Mouse (Mus musculus) forebrain, embryonic 10.5 days (tissue): ENCODE measurements around the gene 4932438H23Rik. TPM values are rescaled to one million over a fixed set of nuclear protein-coding genes. Genes with fewer than 3 reads are reported as not detected.

Source experiments
- DNase-seq: peaks from one replicate; pipeline ENCODE4 v3.0.0-alpha.2; 2017; ENCODE audit warnings: low spot score; ENCODE audit errors: extremely low spot score
- H3K27ac ChIP-seq: fragments of 300-500 bp; sonication (generic); 2 replicates; pipeline ENCODE4 v1.5.1; 2016; ENCODE audit warnings: mild to moderate bottlenecking
- H3K27me3 ChIP-seq: fragments of 300-500 bp; sonication (generic); 2 replicates; pipeline ENCODE4 v1.6.1; 2016; ENCODE audit warnings: mild to moderate bottlenecking; ENCODE audit not compliant: poor library complexity, severe bottlenecking
- H3K36me3 ChIP-seq: fragments of 300-500 bp; sonication (generic); replicated peaks from 2 replicates; pipeline ENCODE4 v1.6.1; 2016; ENCODE audit warnings: mild to moderate bottlenecking, moderate library complexity
- H3K4me1 ChIP-seq: fragments of 300-500 bp; sonication (generic); 2 replicates; pipeline ENCODE4 v1.6.1; 2016
- H3K4me3 ChIP-seq: fragments of 300-500 bp; sonication (generic); 2 replicates; pipeline ENCODE4 v1.5.1; 2016; ENCODE audit warnings: mild to moderate bottlenecking, moderate library complexity
- H3K9me3 ChIP-seq: fragments of 300-500 bp; sonication (generic); 2 replicates; pipeline ENCODE4 v1.6.1; 2016; ENCODE audit warnings: mild to moderate bottlenecking, moderate library complexity
- WGBS: fragments of 180-500 bp; shearing (Covaris S2); methylation state at CpG from one replicate; pipeline ENCODE4 v1.1.7; 2016; 5-methylcytosine and 5-hydroxymethylcytosine counted together
- polyA plus RNA-seq: library from polyadenylated mRNA; unstranded; fragments of >200 nt; fragmentation: Nextera tagmentation; extraction: Ambion mirVana; gene quantifications from 2 replicates; pipeline ENCODE4 v1.2.1, GENCODE M21; 2016

4932438H23Rik gene
- 0.10 and 0.12 TPM in 2 replicates for polyA plus RNA-seq

DNA sequence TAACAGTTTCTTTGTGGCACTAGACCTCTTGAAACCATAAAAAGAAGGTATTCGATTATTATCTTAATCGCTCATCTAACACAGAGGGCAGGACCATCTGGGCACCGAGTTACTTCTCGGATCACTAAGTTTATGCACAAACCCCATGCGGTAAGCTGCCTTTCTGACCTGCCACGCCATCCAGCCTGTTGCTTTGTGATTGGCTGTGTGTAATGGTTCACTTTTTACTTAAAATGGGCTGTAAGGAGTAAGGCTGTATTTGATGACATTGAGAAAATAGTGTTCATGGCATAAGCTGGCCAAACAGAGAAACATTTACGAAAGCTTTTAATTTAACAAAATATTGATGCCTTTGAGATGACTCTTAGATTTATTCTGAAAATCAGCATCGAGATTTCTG, at the start of gene 4932438H23Rik:
TSS of gene 4932438H23Rik (minus strand) at position 101 of the 400 bp plus-strand sequence.
- 93% methylated on average over 8 of the region's 8 CpGs for WGBS
- H3K27me3 ChIP-seq = peaks cover 58% of the 10 kb centered on the region
- H3K4me1 ChIP-seq = peaks cover 27% of the 10 kb centered on the region
- no peak within 1 kb of the TSS for H3K4me3 ChIP-seq
- H3K9me3 ChIP-seq = peaks cover 6% of the 10 kb centered on the region; the same call in 1 of the 2 replicates
- H3K36me3 ChIP-seq = no peaks in the 10 kb centered on the region
- no peak for DNase-seq
- H3K27ac ChIP-seq = no peak within 1 kb of the TSS

DNA sequence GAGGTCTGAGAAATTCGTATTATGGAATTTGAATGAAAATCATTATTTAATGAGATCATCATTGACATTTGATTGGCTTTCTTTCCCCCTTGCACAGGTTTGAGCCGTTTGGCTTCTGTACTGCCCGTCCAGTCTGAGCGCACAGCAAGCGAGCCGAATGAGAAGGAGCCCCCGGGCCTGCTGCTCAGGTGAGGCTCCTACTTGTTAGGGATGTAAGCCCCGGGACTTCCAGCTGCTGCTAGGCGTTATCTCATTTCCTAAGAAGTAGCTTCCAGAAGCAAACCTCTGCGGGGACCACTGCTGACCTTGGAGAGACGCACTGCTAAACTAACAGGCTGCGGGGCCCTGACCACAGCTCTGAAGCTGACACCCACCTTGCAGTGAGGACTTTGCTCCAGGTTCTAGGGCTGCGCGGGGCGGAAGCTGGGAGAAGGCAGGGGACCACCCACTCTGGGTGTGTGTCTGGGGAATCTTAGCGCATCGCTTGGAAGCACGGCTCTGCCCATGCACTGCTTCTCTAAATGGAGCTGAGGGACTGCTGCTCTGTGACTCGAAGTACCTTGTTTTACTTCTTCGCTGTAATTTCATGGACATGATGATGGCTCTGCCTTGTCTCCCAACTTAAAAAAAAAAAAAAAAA, 46.2 kb upstream of the 4932438H23Rik start:
- Histone ChIP-seq H3K4me3 (peak overlapping the region; percentile 37), H3K27me3 (peaks cover 79% of the 10 kb centered on the region), H3K27ac (peak overlapping the region; percentile 88)

DNA sequence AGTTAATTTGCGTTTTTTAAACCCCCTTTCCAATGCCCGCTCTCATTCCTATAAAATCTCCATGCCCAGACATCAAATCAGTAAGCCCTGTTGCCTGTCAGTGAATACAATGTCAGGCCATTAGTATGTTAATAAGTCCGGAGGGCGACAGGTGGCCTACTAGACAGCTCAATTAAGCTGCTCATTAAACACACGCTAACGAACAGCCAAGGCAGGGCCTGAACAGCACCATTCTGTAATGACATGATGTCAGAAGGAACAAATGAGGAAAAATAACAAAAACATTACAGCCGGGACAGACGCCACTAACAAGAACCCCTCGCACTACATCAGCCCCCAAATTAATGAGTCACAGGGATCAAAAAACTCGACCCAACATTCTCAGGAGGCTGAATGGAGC, 45.5 kb upstream of the 4932438H23Rik start:
- Histone ChIP-seq H3K9me3 (peaks cover 32% of the 10 kb centered on the region), H3K27me3 (peaks cover 80% of the 10 kb centered on the region), H3K4me3 (peak overlapping the region; percentile 35; the same call in 1 of the 2 replicates), H3K36me3 (peaks cover 7% of the 10 kb centered on the region), H3K4me1 (peaks cover 40% of the 10 kb centered on the region), H3K27ac (peak overlapping the region; percentile 84)
- 6% methylated on average over 10 of the region's 10 CpGs for WGBS
- DNase-seq = peak; percentile 76

More for the DNA sequence above, 46.2 kb upstream of the 4932438H23Rik start:
- 17% methylated on average over 20 of the region's 20 CpGs for WGBS
- peaks cover 40% of the 10 kb centered on the region for H3K4me1 ChIP-seq
- peaks cover 7% of the 10 kb centered on the region for H3K36me3 ChIP-seq
- peak; percentile 71 for DNase-seq
- H3K9me3 ChIP-seq = peaks cover 33% of the 10 kb centered on the region

DNA sequence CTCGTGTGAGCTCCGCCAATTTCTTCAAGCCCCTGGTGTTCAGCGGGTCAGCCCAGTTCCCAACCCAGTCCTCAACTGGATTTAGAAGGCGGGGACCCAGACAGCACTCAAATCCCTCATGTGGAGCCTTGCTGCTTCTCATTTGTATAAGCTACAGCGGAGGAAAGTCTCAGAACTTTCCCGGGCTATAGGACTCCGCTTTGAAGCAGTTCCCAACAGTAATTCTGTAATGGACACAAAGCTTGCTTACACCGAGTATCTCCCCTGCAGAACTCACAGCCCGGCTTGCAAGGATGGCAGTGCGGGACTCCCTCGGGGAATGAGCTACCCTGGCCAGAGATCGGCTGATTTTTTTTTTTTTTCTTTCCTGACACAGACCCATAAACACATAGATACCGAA, 45.1 kb upstream of the 4932438H23Rik start:
- peaks cover 40% of the 10 kb centered on the region for H3K4me1 ChIP-seq
- peak overlapping the region; percentile 84 for H3K27ac ChIP-seq
- peaks cover 84% of the 10 kb centered on the region for H3K27me3 ChIP-seq
- DNase-seq = peak; percentile 65
- H3K9me3 ChIP-seq = peaks cover 28% of the 10 kb centered on the region
- 6% methylated on average over 13 of the region's 13 CpGs for WGBS
- H3K36me3 ChIP-seq = peaks cover 7% of the 10 kb centered on the region
- H3K4me3 ChIP-seq = peak overlapping the region; percentile 35

DNA sequence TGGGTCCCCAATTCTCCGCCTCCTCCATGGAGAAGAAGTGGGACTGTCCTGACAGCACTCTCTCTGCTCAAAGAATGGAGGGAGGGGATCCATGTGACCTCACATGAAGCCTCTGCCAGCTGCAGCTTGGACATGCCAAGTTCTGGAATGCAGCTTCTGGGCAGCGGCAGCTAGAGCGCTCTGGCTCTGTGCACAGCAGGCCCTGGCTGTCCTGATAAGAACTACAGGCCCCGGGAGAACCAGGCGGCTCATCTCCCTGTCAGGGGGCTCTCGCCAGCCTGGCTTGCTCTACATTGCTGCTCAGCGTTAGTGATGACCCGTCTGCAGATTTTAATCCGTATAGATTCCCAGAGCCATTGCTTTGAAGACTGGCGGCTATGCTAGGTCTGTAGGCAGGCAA, 44.6 kb upstream of the 4932438H23Rik start:
- H3K27ac ChIP-seq = peak overlapping the region; percentile 84
- peak overlapping the region; percentile 35 for H3K4me3 ChIP-seq
- WGBS = 17% methylated on average over 10 of the region's 10 CpGs
- peak; percentile 40 for DNase-seq
- peaks cover 89% of the 10 kb centered on the region for H3K27me3 ChIP-seq
- peaks cover 7% of the 10 kb centered on the region for H3K36me3 ChIP-seq
- peaks cover 22% of the 10 kb centered on the region for H3K9me3 ChIP-seq
- H3K4me1 ChIP-seq = peaks cover 40% of the 10 kb centered on the region

DNA sequence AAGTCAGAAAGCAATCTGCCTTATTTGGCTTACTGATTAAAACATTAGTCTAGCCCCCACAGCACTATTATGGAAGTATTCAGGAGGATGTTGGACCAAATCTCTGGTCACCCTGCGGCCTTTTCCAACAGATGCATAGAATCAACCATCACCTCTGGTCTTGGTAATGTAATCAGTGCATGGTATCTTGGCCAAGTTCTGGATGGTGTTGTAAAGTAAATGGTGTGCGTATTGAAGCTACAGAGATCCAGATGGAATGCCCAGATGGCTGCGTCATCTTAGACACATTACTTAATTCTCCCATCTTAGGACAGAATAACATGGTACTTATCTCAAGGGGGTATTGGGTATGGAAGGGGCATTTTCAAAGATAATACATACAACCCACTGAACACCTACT, 43.8 kb upstream of the 4932438H23Rik start:
- Histone ChIP-seq H3K27ac (peak overlapping the region; percentile 84), H3K4me3 (no peak overlapping the region), H3K4me1 (peaks cover 40% of the 10 kb centered on the region), H3K9me3 (peaks cover 15% of the 10 kb centered on the region), H3K27me3 (peaks cover 89% of the 10 kb centered on the region), H3K36me3 (no peaks in the 10 kb centered on the region)
- 91% methylated on average over 3 of the region's 3 CpGs for WGBS
- no peak for DNase-seq

DNA sequence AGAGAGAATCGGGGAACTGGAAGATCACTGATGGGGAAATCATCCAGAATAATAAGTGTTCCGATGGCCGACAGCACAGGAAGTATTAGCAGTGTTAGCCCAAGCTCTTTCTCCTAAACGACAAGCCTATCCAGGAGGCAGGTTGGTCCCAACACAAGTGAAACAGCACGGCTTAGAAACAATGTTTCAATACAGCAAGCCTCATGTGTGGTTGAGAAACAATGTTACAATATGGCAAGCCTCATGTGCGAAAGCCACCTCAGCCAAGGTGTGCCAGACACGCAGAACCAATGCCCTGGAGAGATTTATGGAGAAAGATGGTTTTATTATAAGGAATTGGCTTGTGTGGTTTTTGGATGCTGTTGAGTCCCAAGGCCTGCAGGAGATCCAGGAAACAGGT, 43.2 kb upstream of the 4932438H23Rik start:
- H3K9me3 ChIP-seq = peaks cover 10% of the 10 kb centered on the region
- H3K27me3 ChIP-seq = peaks cover 89% of the 10 kb centered on the region
- DNase-seq = no peak
- no peak overlapping the region for H3K4me3 ChIP-seq
- no peaks in the 10 kb centered on the region for H3K36me3 ChIP-seq
- no peak overlapping the region for H3K27ac ChIP-seq
- 93% methylated on average over 7 of the region's 7 CpGs for WGBS
- peaks cover 40% of the 10 kb centered on the region for H3K4me1 ChIP-seq

DNA sequence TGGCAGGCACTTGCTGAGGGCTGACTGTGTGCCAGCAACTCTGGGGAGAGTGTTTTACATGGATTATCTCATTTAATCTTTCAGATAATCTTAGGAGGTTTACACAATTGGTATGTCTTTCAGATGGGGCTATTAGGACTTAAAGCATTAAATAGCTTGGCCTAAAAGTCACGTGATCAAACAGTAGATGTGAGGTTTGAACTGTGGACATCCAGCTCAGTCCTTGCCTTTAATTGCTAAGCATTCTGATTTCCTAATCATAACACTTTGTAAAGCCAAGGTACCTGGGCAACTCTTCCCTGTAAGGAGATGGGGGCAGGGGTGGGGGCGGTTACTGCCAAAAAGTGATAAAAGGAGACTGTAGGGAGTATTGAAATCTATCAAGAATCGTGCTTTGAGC, 41.7 kb upstream of the 4932438H23Rik start:
- peaks cover 30% of the 10 kb centered on the region for H3K4me1 ChIP-seq
- peaks cover 5% of the 10 kb centered on the region for H3K9me3 ChIP-seq
- no peak overlapping the region for H3K4me3 ChIP-seq
- H3K27me3 ChIP-seq = peaks cover 79% of the 10 kb centered on the region
- H3K36me3 ChIP-seq = no peaks in the 10 kb centered on the region
- no peak for DNase-seq
- no peak overlapping the region for H3K27ac ChIP-seq
- WGBS = 91% methylated on average over 3 of the region's 3 CpGs

DNA sequence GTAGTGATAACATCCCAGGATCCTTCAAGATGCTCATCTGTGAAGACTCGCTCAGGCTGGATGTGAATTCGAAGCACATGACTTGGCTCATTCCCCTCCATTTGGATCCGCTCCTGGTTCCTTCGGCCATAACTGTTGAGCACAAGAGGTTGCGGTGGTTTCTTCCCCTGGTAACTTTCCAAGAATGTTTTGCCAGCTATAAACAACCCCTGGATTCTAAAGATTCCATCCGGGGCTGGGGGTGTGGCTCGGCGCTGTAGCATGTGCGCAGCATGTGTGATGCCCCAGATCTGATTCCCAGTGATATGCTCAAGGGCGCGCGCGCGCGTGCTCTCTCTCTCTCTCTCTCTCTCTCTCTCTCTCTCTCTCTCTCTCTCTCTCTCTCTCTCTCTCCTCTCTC, 35.0 kb upstream of the 4932438H23Rik start:
- H3K27ac ChIP-seq = no peak overlapping the region
- peaks cover 64% of the 10 kb centered on the region for H3K27me3 ChIP-seq
- WGBS = 95% methylated on average over 15 of the region's 15 CpGs

DNA sequence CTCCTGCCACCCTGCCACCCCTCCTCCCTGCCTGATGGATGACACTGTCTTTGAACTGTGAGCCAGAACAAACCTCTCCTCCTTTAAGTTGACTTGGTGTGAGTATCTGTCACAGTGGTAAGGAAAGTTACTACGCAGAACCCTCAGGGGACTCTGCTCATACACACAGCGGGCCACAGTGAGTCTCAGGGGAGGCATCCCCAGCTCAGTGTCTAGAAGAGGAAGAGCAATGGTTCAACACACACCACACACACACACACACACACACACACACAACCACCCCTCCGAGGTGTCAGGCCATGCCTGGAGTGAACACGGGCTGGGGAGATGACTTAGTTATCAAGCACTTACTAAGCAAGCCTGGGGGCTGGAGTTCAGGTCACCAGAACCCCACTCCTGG, 33.5 kb upstream of the 4932438H23Rik start:
- 91% methylated on average over 4 of the region's 4 CpGs for WGBS
- H3K4me3 ChIP-seq = no peak overlapping the region
- DNase-seq = no peak
- peaks cover 21% of the 10 kb centered on the region for H3K4me1 ChIP-seq
- peaks cover 52% of the 10 kb centered on the region for H3K27me3 ChIP-seq
- no peaks in the 10 kb centered on the region for H3K36me3 ChIP-seq
- no peaks in the 10 kb centered on the region for H3K9me3 ChIP-seq
- H3K27ac ChIP-seq = no peak overlapping the region

More for the DNA sequence above, 35.0 kb upstream of the 4932438H23Rik start:
- no peak for DNase-seq
- H3K4me1 ChIP-seq = peaks cover 18% of the 10 kb centered on the region
- no peak overlapping the region for H3K4me3 ChIP-seq
- no peaks in the 10 kb centered on the region for H3K36me3 ChIP-seq
- H3K9me3 ChIP-seq = no peaks in the 10 kb centered on the region

DNA sequence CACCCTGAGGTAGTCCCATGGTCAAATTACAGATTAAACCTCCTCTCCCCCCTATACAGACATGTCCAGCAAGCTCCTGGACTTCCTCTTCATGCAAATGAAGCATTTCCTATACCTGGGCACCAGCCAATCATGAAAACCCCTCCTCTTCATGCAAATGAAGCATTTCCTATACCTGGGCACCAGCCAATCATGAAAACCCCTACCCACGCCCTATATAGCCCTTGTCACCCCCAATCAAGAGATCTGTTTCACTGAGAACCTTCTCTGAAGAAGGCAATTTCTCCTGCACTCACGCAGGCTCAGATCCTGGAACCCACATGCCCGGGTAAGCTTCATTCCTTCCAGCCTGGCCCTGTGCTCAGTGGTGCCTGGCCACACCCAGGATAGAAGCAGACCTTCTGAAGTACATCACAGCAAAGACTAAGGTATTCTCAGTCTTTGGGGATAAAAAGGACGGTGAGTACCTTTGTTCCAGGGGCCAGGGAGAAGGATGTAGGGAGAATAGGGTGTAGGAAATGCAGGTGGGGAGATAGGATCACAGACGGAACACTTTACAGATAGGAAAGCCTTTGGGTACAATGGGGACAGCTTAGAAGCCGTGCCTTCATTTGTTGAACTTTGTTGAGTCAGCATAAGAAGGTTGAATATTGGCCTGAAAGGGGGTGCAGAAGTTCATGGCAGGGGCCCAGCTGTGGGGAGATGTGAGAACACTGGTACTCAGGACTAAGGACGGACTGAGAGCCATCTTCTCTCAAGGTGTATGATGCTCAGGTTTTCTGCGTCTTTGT, 32.0 kb upstream of the 4932438H23Rik start:
- Histone ChIP-seq H3K4me1 (peaks cover 21% of the 10 kb centered on the region), H3K27me3 (peaks cover 55% of the 10 kb centered on the region), H3K4me3 (no peak overlapping the region), H3K27ac (no peak overlapping the region), H3K36me3 (no peaks in the 10 kb centered on the region), H3K9me3 (no peaks in the 10 kb centered on the region)
- WGBS = 88% methylated on average over 8 of the region's 8 CpGs
- DNase-seq = no peak

DNA sequence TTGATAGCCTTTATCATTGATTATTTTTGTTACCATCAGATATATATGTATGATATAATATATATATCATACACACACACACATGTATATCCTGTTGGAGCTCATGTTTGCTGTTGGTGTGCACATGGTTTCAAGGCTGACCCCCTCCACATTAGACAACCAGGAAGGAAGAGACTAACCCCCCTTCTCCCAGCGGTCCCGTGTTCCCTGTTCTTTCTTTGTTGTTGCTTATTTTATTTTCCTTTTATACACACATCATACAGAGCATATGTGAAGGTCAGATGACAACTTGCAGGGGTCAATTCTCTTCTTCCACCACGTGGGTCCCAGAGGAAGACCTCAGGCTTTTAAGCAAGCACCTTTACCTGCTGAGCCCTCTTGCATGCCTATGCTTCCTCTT, 29.3 kb upstream of the 4932438H23Rik start:
- Histone ChIP-seq H3K27ac (no peak overlapping the region), H3K36me3 (no peaks in the 10 kb centered on the region), H3K4me3 (no peak overlapping the region), H3K9me3 (no peaks in the 10 kb centered on the region), H3K27me3 (peaks cover 51% of the 10 kb centered on the region), H3K4me1 (peaks cover 30% of the 10 kb centered on the region)
- DNase-seq = no peak
- 79% methylated on average over 3 of the region's 3 CpGs for WGBS

DNA sequence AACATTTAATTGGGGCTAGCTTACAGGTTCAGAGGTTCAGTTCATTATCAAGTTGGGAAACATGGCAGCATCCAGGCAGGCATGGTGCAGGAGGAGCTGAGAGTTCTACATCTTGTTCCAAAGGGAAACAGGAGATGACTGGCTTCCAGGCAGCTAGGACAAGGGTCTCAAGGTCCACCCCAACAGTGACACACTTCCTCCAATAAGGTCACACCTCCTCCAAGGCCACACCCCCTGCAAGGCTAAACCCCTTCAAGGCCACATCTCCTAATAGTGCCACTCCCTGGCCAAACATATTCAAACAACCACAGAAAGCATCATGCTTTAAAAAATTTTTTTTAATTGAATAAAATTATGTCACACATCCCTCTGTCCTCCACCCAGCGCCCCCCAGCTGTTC, 28.9 kb upstream of the 4932438H23Rik start:
- H3K9me3 ChIP-seq = peaks cover under 1% of the 10 kb centered on the region; the same call in 1 of the 2 replicates
- WGBS = 94% methylated on average over 1 of the region's 1 CpGs
- H3K27ac ChIP-seq = no peak overlapping the region
- no peaks in the 10 kb centered on the region for H3K36me3 ChIP-seq
- peaks cover 32% of the 10 kb centered on the region for H3K4me1 ChIP-seq
- DNase-seq = no peak
- peaks cover 46% of the 10 kb centered on the region for H3K27me3 ChIP-seq
- H3K4me3 ChIP-seq = no peak overlapping the region
